Mouse (Mus musculus): ENCODE results near the gene Pdzrn4. TPM values are rescaled to one million over a fixed set of nuclear protein-coding genes. Genes with fewer than 3 reads are reported as not detected.

Gene Pdzrn4
- polyA plus RNA-seq, 1 experiment from 2014 or later, result 0.80 TPM

DNA sequence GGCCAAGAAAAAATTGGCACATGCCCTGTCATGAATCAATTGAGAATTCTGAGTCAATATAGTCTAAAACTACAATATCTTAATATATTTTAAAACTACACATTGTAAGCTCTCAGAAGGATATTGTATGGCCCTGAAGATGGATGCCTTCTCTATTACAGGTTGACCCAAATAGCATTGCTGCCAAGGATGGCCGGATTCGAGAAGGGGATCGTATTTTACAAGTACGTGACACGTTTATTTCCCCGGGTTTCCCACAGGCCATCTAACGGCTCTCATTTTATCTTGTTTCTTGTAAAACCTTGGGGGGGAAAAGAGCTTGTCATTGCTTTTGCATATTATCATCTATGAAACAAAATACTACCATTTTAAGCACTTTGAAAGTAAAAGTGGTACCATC is 349.4 kb downstream of the Pdzrn4 start:
- no peak overlapping the region for H3K27ac ChIP-seq (ENCODE audit: poor library complexity, severe bottlenecking)
- no peaks in the 10 kb centered on the region for H3K9me3 ChIP-seq (replicated peaks)
- no peak overlapping the region for H3K4me3 ChIP-seq
- H3K9ac ChIP-seq, result no peak overlapping the region
- ATAC-seq (ENCODE audit: insufficient number of reproducible peaks, low FRiP score), result no peak
- no peak overlapping the region for H3K4me2 ChIP-seq
- WGBS, result 84% methylated on average over 7 of the region's 7 CpGs
- H3K36me3 ChIP-seq, result no peaks in the 10 kb centered on the region
- no peaks in the 10 kb centered on the region for H3K27me3 ChIP-seq (replicated peaks)
- H3K4me1 ChIP-seq (replicated peaks), result no peaks in the 10 kb centered on the region

DNA sequence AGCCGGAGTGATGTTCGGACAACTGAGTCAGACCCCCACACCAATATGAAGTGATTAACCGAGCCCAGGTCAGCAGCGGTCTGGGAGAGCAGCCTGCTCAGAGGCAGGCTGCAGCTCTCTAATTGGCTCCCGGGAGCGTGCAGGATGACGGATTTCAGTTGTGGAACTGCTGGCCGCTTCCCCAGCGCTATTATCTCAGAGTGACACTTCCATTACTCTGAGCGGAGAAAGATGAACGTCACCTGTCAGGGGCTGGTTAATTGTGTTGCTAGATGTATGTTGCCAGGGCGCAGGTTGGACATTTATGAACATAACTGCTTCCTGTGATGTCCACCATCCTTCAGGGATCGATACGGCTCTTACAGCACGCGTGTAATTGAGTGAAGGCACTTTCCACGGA is 355.5 kb downstream of the Pdzrn4 start:
- H3K4me1 ChIP-seq (replicated peaks), result no peaks in the 10 kb centered on the region
- H3K9me3 ChIP-seq (replicated peaks), result no peaks in the 10 kb centered on the region
- H3K36me3 ChIP-seq, result no peaks in the 10 kb centered on the region
- WGBS, result 76% methylated on average over 17 of the region's 17 CpGs
- no peak overlapping the region for H3K4me2 ChIP-seq
- no peaks in the 10 kb centered on the region for H3K27me3 ChIP-seq (replicated peaks)
- no peak overlapping the region for H3K4me3 ChIP-seq
- no peak overlapping the region for H3K9ac ChIP-seq
- ATAC-seq (ENCODE audit: insufficient number of reproducible peaks, low FRiP score), result no peak
- no peak overlapping the region for H3K27ac ChIP-seq (ENCODE audit: poor library complexity, severe bottlenecking)

DNA sequence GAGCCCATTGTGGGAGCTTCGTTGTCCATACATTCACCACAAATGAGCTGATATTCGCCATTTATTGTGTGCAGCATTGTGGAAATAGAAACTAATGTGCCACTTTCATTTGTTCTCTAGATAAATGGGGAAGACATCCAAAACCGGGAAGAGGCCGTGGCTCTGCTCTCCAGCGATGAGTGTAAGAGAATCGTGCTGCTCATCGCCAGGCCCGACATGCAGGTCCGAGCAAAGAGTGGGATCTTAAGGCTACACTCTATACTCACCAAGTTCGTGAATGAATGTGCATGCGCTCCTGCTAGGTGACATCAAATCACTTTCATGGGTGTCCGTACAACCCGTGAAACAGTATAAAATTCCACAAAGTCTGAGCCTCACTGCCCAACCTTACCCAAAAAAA is 355.9 kb downstream of the Pdzrn4 start:
- Histone ChIP-seq H3K9ac (no peak overlapping the region), H3K4me2 (no peak overlapping the region), H3K27ac (ENCODE audit: poor library complexity, severe bottlenecking) (no peak overlapping the region), H3K36me3 (no peaks in the 10 kb centered on the region), H3K27me3 (replicated peaks) (no peaks in the 10 kb centered on the region), H3K9me3 (replicated peaks) (no peaks in the 10 kb centered on the region), H3K4me1 (replicated peaks) (no peaks in the 10 kb centered on the region), H3K4me3 (no peak overlapping the region)
- WGBS, result 87% methylated on average over 13 of the region's 13 CpGs
- no peak for ATAC-seq (ENCODE audit: insufficient number of reproducible peaks, low FRiP score)

DNA sequence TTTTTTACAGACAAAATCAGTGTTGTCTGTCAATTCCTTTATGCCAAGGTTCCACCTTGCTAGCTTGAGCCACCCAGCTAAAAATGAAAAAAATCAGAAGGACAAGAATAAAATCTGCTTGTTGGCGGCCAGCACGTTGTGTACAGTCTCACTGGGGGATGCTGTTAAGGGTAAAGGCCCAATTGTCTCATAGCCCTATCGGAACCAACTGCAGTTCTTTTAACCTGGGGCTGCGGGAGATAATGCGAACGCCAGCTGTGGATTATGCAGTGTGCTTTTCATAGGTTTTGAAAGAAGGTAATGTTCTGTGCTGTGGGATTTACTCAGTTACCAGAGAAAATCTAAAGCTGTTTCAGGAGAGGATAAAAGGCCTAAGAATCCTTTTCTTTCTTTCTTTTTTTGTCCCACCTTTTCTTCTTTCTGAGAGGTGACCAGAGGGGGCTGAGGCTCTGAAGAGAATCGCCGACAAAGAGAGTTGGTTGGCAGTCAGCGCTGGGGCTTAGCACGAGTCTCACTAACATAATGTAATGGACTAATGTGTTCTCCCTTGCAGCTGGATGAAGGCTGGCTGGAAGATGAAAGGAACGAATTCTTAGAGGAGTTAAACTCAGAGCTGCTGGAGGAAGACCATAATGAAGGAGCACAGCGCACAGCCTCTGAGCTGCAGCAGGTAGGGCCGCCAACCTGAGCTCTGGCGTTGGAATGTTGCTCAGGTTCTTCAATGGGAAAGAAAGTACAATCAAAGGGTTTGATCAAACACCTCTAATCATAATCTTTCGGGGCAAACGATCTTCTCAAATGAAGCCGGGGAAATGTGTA is 360.6 kb downstream of the Pdzrn4 start:
- no peak for ATAC-seq (ENCODE audit: insufficient number of reproducible peaks, low FRiP score)
- WGBS, result 77% methylated on average over 17 of the region's 17 CpGs
- Histone ChIP-seq H3K4me3 (no peak overlapping the region), H3K27me3 (replicated peaks) (no peaks in the 10 kb centered on the region), H3K4me1 (replicated peaks) (no peaks in the 10 kb centered on the region), H3K9me3 (replicated peaks) (no peaks in the 10 kb centered on the region), H3K36me3 (no peaks in the 10 kb centered on the region), H3K27ac (ENCODE audit: poor library complexity, severe bottlenecking) (no peak overlapping the region), H3K4me2 (no peak overlapping the region), H3K9ac (no peak overlapping the region)

DNA sequence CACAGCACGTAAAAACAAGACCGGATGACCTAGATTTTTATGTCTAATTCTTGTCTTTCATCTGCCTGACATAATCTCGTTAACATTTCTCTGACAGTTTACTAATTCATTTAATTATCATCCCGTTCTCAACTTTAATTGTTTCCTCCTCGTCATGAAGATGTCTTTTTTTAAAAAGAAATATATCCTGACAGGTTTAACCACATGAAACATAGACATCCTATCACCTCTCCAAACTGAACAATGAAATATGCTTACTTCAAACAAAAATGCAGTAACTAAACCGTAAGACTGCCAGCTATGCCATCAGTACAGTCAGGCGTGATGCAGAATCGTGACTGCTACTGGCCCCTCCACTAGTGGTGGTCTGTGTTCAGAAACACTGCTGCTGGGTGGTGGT is 362.3 kb downstream of the Pdzrn4 start:
- ATAC-seq (ENCODE audit: insufficient number of reproducible peaks, low FRiP score), result no peak
- no peak overlapping the region for H3K9ac ChIP-seq
- H3K27me3 ChIP-seq (replicated peaks), result no peaks in the 10 kb centered on the region
- WGBS, result 73% methylated on average over 8 of the region's 8 CpGs
- no peaks in the 10 kb centered on the region for H3K9me3 ChIP-seq (replicated peaks)
- H3K36me3 ChIP-seq, result no peaks in the 10 kb centered on the region
- no peak overlapping the region for H3K4me3 ChIP-seq
- H3K4me2 ChIP-seq, result no peak overlapping the region
- no peaks in the 10 kb centered on the region for H3K4me1 ChIP-seq (replicated peaks)
- no peak overlapping the region for H3K27ac ChIP-seq (ENCODE audit: poor library complexity, severe bottlenecking)

DNA sequence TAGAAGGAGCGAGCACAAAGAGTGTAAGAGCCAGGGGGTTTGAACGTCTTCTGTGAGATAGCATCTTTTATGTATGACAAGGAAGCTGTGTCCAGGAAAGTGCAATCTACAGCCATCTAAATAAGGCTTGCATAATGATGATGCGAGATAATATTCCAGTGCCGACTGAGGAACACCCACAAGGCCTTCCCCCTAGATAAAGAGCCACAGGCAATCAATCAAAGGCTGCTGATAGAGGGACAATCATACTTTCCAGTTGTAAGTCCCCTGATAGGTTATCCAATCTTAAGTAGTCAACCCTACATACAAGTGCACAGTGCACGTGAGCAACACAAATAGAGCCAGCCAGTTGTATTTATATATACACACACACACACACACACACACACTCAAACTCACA is 366.6 kb downstream of the Pdzrn4 start:
- H3K9ac ChIP-seq, result no peak overlapping the region
- ATAC-seq (ENCODE audit: insufficient number of reproducible peaks, low FRiP score), result no peak
- no peaks in the 10 kb centered on the region for H3K9me3 ChIP-seq (replicated peaks)
- H3K27ac ChIP-seq (ENCODE audit: poor library complexity, severe bottlenecking), result no peak overlapping the region
- WGBS, result 58% methylated on average over 5 of the region's 5 CpGs
- no peaks in the 10 kb centered on the region for H3K4me1 ChIP-seq (replicated peaks)
- H3K4me3 ChIP-seq, result no peak overlapping the region
- H3K36me3 ChIP-seq, result no peaks in the 10 kb centered on the region
- H3K4me2 ChIP-seq, result no peak overlapping the region
- H3K27me3 ChIP-seq (replicated peaks), result no peaks in the 10 kb centered on the region

DNA sequence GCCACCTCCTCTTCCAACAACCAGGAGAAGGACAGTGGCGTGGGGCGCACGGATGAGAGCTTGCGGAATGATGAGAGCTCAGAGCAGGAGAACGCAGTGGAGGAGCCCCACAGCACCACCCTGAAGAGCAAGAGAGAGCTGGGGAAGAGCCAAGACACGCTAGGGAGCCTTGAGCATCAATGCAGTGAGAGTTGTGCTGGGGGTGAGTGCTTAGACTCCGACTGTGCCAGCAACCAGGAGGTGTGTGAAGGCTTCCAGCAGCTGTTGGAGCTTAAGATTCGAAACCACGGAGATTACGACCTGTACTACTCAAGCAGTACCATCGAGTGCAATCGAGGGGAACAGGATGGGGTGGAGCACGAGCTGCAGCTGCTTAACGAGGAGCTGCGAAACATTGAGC is 372.9 kb downstream of the Pdzrn4 start:
- Histone ChIP-seq H3K36me3 (no peaks in the 10 kb centered on the region), H3K9me3 (replicated peaks) (no peaks in the 10 kb centered on the region), H3K27ac (ENCODE audit: poor library complexity, severe bottlenecking) (no peak overlapping the region), H3K4me1 (replicated peaks) (no peaks in the 10 kb centered on the region), H3K27me3 (replicated peaks) (no peaks in the 10 kb centered on the region), H3K9ac (no peak overlapping the region), H3K4me2 (no peak overlapping the region), H3K4me3 (no peak overlapping the region)
- 82% methylated on average over 15 of the region's 15 CpGs for WGBS
- ATAC-seq (ENCODE audit: insufficient number of reproducible peaks, low FRiP score), result no peak

DNA sequence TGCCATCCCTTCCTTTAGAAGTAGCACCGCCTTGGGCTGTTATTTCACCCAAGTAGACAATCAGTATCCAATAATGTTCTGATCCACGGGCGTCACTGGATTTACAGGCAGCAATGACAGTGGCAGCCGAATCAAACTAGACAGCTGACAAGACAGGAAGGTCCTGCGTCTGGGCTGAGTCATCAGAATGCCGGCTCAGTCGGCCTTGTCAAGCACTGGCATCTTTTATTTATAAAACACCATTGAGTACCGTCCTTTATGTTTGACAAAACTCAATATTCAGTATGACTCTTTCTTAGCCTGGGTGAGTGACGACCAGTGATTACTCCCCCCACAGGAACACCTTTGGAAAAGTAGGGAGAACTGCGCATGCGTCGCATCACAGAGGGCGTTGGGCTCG is 391.4 kb downstream of the Pdzrn4 start:
- no peak for ATAC-seq (ENCODE audit: insufficient number of reproducible peaks, low FRiP score)
- Histone ChIP-seq H3K9me3 (replicated peaks) (no peaks in the 10 kb centered on the region), H3K36me3 (no peaks in the 10 kb centered on the region), H3K27ac (ENCODE audit: poor library complexity, severe bottlenecking) (no peak overlapping the region), H3K4me3 (no peak overlapping the region), H3K9ac (no peak overlapping the region), H3K4me1 (replicated peaks) (no peaks in the 10 kb centered on the region), H3K27me3 (replicated peaks) (no peaks in the 10 kb centered on the region), H3K4me2 (no peak overlapping the region)
- 78% methylated on average over 14 of the region's 14 CpGs for WGBS

DNA sequence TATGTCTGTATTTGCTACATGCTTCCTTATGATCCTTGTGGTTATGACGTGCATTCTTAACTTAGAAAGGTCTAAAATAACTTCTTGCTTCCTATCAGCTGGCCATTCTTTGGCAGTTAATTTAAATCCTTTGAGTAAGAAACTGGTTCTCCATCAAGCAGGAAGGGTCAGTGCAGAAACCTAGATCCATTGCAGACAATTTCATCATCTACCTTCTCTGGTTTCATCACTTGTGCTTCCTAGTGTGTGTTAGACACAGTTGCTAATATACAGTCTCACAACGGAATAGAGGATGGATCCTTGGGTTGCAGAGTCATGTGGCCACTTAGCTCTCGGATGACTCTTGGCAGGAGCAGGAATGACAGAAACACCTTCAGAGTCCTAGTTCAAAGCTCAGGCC is 397.6 kb downstream of the Pdzrn4 start:
- Histone ChIP-seq H3K9ac (no peak overlapping the region), H3K4me1 (replicated peaks) (no peaks in the 10 kb centered on the region), H3K27ac (ENCODE audit: poor library complexity, severe bottlenecking) (no peak overlapping the region), H3K4me2 (no peak overlapping the region), H3K36me3 (no peaks in the 10 kb centered on the region), H3K9me3 (replicated peaks) (no peaks in the 10 kb centered on the region), H3K27me3 (replicated peaks) (no peaks in the 10 kb centered on the region), H3K4me3 (no peak overlapping the region)
- 78% methylated on average over 3 of the region's 3 CpGs for WGBS
- no peak for ATAC-seq (ENCODE audit: insufficient number of reproducible peaks, low FRiP score)

DNA sequence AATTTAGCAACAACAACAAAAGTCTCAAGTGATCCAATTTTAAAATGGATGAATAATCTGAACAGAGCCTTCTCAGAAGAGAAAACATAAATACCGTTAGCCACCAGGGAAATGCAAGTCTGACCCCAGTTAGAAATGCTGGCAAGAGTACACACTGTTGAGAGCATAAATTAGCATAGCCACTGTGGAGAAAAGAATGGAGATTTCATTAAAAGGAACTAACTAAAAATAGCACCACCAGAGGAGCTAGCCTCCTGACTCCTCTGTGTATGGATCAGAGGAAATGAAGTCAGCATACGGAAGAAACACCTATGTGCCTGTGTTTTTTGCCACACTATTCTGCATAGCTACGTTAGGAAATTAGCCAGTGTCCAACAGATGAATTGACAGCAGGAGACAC is 409.3 kb downstream of the Pdzrn4 start:
- no peak overlapping the region for H3K9ac ChIP-seq
- H3K4me3 ChIP-seq, result no peak overlapping the region
- no peaks in the 10 kb centered on the region for H3K27me3 ChIP-seq (replicated peaks)
- H3K27ac ChIP-seq (ENCODE audit: poor library complexity, severe bottlenecking), result no peak overlapping the region
- ATAC-seq (ENCODE audit: insufficient number of reproducible peaks, low FRiP score), result no peak
- no peaks in the 10 kb centered on the region for H3K9me3 ChIP-seq (replicated peaks)
- H3K4me1 ChIP-seq (replicated peaks), result no peaks in the 10 kb centered on the region
- H3K36me3 ChIP-seq, result no peaks in the 10 kb centered on the region
- H3K4me2 ChIP-seq, result no peak overlapping the region
- WGBS, result 56% methylated on average over 3 of the region's 3 CpGs

DNA sequence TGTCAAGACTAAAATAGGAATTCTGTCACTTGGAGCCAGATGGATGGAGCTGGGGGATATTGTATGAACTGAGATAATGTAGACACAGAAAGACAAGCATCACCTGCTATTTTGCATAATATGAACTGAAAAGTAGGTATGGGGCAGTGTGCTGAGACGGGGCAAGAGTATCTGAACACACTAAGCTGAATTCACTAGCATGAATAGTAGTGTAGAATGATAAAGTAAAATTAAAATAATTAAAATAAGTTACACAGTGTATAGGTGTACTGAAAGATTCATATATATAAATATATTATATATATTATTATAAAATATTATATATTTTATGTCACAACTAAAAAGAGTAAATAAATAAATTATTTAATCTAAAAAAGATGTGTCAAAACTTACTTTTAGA is 409.7 kb downstream of the Pdzrn4 start:
- WGBS, result 77% methylated on average over 1 of the region's 1 CpGs
- Histone ChIP-seq H3K9ac (no peak overlapping the region), H3K27ac (ENCODE audit: poor library complexity, severe bottlenecking) (no peak overlapping the region), H3K4me1 (replicated peaks) (no peaks in the 10 kb centered on the region), H3K9me3 (replicated peaks) (no peaks in the 10 kb centered on the region), H3K36me3 (no peaks in the 10 kb centered on the region), H3K4me3 (no peak overlapping the region), H3K27me3 (replicated peaks) (no peaks in the 10 kb centered on the region), H3K4me2 (no peak overlapping the region)
- ATAC-seq (ENCODE audit: insufficient number of reproducible peaks, low FRiP score), result no peak
